Mouse (Mus musculus): ENCODE data around the gene Gmppa.
A peak's percentile ranks its signal among the peaks of the same experiment; 100 is the strongest.

Gmppa gene

DNA sequence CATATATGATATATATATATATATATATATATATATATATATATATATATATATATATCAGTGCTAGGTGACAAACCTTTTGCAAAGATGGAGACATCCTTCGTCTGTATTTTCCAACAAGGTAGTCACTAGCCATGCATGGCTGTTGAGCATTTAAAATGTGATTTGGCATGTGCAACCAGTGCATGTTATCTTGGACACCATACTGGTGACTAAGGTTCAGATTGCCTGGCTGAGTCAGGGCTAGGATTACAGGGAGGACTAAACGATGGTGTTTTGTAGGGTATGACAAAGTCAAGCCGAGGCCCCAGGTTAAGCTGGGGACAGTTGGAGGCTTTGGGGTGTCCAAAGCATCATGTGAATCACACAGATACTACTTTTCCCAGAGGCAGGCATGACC, 19.7 kb downstream of the Gmppa start:
- no peak for DNase-seq (ENCODE audit: low spot score in 2 of 2)

DNA sequence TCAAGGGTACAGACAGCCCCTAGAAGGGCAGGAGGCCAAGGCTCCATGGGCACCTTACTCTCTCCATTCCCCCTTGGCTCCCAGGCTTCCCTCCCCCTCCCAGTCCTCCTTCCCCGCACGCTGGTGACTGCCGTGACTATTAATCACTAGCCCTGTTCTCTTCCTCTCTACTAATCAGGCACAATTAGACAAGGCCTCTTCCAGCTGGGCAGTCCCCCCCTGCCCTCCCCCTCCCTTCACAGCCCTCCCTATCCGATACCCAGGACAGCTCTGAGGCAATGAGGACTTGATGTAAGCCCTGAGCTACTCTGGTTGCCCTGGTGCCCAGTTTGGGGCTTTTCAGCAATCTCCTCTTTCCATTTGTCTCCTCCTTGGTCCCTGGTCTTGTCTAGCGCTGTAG, 20.2 kb downstream of the Gmppa start:
- no peak for DNase-seq (ENCODE audit: low spot score in 2 of 2)

DNA sequence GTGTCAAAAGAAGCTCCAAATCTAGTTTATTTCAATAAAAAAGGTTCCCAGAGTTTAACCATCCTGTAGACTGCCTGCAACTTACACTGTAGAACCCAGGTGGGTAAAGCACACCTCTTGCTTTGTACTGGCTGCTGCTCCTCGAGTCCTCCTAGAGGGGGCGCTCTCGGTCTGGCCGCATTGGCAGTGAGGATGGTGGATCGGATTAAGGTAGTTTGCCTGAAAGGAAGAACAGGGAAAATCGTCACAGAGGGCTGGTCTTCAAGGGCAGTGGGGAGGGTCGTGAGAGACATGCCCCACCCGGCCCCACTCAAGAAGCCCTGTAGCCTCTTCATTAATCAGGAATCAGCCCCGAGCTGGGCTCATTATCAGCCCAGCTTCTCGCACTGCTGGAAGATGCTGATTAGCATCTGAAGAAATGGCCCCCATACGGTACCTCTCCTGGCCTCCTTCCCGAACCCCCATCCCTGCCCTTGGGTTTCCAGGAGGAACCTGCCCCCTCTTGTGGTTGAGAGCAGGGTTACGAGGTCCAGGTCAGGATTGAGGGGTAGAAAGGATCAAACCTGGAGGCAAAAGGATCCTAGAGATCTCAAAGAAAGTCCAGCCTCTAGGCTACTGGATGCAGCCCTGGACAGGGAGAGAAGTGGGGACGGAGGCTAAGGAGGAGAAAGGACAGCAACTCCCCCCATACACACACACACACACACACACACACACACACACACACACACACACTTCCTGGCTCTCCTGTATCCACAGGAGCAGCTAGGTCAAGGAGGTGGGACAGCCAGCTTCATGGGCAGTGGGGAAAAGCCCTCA, 21.2 kb downstream of the Gmppa start:
- no peak for DNase-seq (ENCODE audit: low spot score in 2 of 2)

DNA sequence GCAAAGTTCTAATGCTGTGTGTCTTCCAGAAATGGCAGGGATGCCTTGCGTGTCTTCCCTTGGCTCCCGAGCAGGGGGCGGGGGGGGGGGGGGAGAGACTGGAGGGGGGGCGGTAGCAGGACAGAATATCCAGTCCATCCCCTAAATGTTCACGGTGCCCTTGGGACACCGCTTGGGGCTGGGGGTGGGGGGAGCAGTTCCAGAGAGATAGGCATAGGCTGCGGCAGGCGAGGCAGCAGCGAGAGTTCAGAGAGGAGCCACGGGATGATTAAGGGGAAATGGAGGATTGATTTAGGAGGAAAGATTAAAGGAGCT, 21.9 kb downstream of the Gmppa start:
- no peak for DNase-seq (ENCODE audit: low spot score in 2 of 2)

DNA sequence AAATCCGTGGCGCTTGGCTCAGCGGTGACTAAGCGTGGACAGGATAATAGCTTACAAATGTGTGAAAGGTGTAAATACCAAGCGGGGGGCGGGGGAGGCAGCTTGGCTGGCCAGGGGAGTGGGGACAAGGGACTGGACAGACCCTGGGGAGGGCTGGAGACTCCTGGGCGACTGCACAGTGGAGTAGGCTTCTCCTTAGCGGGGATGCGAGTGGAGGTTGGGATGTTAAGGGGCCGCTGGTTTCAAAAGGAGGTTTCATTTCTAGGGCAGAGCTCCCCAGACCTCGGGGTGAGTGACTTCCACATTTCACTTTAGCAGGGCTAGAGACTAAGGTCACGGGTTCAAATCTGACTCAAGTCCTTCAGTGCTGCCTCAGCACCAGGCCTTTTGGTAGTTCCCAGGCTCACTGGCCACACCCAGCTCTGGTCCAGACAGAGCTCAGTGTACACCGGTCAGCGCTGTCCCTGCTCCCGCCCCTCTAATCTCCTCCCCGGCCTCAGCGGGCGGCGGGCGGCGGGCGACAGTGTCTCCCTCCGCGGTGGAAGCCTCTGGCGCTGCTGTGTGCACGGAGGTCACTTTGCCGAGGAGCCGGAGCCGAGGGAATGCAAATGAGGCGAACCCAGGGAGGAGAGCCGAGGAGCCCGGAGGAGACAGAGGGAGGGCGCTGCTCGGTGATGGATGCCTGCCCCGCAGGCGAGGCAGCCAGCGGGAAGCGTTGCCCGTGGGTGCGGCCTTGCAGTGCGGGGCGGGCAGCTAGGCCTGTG, 22.5 kb downstream of the Gmppa start:
- peak; percentile 65 to 71 for DNase-seq (ENCODE audit: low spot score in 2 of 2)

DNA sequence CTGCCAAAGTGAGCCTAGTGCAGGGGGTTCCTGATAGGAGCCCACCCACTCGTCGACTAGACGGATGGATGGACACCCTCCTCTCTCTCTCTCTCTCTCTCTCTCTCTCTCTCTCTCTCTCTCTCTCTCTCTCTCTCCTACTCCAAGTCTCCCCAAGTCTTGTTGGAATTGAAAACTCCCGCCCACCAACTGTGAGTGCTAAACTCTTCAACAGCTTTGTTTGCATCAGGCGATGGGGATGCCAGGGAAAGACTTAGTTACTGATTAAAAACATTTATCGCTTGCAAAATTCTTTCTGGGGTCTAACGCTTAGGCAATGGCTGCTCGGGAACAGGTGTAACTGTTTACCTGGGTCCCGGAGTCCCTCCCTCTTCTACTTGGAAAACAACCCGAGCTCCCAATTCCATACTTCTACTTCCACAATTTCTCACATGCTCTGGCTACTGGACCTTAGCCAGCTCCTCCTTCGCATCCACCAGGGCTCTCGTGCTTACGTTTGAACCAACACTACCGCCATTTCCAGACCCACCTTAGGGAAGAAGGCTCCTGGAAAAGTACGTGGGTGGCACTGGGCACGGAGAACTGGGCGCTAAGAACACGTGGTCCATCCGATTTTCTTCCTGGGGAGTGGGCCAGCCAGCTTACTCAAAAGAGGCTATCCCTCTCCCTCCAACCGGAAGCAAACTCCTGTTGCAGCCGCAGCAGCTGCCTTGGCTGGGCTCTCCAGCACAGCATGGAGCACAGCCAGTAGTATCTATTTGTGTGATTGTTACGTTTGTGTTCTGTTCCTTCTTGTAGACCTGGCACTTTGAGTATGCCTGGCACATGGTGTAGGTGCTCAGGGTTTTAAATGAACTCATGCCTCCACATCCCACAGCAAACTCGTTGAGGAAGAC, 23.3 kb downstream of the Gmppa start:
- peak; percentile 70 to 77 for DNase-seq (ENCODE audit: low spot score in 2 of 2)

DNA sequence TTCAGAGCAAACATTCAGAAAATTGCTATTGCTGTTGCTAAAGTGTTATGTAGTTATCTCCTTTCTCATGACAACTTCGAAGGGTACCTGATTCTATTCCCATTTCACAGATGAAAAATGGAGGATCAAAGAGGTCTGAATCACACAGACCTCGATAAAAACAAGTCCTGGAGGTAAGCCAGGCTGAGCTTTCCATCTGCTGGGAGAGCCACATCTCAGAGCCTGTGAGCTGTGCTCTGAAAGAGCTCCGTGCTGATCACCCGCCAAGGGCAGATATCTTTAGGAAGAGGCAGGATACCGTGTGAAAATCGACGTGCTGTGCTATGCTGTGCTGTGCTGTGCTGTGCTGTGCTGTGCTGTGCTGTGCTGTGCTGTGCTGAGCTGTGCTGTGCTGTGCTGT, 24.6 kb downstream of the Gmppa start:
- DNase-seq (ENCODE audit: low spot score in 2 of 2) = no peak

DNA sequence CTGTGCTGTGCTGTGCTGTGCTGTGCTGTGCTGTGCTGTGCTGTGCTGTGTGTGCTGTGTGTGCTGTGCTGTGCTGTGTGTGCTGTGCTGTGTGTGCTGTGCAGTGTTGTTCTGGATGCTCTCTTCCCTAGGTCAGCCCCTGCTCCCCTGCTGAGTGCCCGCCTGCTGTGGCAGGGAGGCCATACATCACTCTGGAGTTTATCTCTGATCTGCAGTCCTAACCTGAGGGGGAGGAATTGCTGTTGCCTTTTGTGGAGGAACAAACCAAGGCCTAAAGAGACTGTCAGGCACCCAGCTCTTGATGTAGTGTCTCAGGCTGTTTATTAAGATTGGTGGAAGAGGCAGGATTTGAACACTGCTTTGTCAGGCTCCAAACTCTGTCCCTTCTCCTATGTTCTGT, 26.9 kb downstream of the Gmppa start:
- no peak for DNase-seq (ENCODE audit: low spot score in 2 of 2)

DNA sequence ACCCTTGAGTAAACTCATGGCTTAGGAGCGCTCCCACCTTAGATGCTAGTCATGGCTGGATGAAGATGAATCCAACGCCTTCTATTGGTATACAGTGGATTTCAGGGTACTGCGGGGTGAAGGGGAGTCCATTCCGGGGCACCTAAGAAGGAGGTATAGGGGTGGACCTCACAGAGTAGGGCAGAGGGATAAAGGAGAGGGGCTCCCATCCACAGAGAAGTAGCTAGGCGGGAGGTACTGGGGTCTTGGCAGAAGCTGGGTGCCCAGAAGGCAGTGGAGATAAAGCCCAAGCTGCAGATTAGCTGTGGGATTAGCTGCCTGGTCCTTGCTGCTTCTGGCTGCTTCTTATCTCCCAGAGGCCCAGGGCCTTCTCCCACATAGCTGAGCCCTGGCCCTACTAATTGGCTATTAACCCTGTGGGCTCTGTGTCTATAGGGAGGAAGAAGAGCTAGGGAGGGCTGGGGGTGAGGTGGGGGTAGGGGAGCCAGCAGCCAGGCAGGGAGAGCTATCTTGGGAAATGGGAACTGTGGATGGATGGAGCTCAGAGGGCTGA, 28.0 kb downstream of the Gmppa start:
- no peak for DNase-seq (ENCODE audit: low spot score in 2 of 2)

DNA sequence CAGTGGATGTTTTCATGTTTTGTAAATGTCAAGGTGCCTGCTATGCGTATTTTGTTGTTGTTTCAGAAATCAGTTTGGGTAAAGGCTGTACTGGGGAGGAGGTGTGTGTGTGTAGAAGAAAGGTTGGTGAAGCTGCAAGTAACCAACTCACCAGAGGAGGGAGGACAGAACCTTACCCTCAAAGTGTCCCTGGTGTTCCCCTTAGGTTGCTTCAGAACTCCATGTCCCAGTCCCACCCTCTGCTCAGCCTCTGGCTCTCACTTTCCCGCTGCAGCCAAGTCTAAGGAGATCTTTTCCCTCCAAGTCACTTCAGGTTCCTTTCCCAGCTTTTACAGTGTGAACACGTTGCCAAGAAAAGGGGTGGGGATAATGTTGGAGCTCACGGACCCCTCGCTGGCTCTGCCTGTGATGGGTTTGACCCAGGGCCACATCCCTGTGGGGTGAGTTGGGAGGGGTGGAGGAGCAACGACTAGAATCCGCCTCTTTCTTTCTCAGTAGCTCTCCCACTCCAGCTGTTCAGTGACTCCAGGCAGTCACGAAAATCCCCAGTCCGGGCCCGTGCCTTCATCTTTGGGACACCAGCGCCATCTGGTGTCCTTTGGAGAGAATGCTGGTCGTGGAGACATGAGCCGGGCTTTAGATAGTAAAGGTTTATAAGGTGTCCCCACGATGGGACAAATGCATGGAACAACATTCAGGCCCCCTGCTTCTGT, 31.6 kb downstream of the Gmppa start:
- peak; percentile 89 to 90 for DNase-seq (ENCODE audit: low spot score in 2 of 2)

DNA sequence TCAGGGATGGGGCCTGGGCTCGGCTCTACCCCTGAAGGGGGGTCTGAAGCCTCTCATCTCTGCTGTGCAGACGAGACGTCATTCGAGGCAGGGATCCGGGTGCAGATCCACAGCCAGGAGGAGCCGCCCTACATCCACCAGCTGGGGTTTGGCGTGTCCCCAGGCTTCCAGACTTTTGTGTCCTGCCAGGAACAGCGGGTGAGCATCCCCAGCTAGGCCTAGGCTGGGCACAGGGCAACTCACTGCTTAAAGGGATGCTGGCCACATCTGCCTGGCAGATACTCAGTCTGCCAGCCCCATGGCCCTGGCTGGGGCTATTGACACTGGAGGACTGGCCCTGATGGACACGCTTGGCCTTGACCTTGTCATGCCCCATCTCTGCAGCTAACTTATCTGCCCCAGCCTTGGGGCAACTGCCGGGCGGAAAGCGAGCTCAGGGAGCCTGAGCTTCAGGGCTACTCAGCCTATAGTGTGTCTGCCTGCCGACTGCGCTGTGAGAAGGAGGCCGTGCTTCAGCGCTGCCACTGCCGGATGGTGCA, 33.6 kb downstream of the Gmppa start:
- DNase-seq (ENCODE audit: low spot score in 2 of 2) = no peak

DNA sequence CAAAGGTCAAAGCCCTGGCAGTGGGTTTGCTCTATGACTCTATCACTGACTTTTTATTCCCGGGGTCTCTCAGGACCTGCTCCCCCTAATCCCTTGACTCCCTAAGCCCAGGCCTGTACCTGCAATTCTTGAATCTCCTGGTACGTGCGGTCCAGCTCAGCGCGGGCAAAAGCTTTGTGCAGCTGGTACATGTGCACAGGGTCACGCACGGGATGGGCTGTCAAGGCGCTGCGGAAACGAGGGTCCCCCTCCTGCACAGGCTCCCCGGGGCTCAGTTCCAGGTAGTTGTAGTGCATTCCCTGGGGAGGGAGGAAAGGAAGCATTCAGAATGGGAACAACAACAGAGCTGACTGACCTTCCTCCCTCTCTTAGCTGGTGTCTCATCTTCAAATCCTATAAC, 40.7 kb downstream of the Gmppa start:
- no peak for DNase-seq (ENCODE audit: low spot score in 2 of 2)

DNA sequence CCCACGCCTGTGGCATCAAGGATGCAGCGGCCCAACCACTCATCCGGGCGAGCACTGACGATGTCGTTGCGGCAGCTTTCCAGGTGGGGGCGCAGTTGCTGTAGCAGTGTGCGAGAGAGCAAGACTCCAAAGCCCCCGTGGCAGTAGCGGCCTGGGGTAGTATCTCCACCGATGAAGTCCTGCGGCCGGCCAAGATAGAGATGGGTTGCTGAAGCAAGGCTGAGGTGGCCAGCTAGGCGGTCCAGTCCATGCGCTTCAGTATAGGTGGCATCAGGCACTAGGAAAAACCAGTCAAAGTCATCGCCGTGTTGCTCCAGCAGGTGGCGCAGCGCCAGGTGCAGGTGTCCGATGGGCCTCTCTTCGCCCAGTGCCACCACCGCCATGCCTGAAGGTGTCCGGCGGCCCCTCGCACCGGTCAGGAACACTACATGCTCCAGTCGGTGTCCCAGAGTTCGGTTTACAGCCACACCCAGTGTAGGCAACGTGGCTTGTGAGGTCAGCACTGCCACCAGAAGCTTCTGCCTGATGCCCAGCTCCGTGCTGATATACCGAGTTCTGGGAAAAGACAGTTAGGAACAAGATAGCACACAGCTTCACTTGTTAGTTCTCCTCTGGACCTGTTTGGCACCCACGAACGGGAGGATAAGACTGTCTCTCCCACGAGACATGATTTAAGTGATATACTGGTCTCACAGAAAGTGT, 41.7 kb downstream of the Gmppa start:
- DNase-seq (ENCODE audit: low spot score in 2 of 2) = peak; percentile 87 to 91

DNA sequence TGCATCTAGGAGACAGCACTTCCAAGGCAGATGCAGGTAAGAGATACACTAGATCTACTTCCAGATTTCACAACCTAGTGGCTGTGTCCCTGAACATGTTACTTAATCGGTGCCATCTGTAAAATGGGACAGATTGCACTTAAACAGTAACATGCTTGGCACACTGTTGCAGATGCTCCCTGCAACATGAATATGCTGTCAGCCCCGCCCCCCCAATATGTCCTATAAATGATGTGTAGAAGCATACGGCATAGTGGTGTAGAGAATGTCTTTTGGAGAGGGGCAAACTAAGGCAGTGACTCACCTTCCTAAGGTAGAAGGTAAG, 42.2 kb downstream of the Gmppa start:
- peak in 1 of 2 experiments; percentile 39 for DNase-seq (ENCODE audit: low spot score in 2 of 2)

DNA sequence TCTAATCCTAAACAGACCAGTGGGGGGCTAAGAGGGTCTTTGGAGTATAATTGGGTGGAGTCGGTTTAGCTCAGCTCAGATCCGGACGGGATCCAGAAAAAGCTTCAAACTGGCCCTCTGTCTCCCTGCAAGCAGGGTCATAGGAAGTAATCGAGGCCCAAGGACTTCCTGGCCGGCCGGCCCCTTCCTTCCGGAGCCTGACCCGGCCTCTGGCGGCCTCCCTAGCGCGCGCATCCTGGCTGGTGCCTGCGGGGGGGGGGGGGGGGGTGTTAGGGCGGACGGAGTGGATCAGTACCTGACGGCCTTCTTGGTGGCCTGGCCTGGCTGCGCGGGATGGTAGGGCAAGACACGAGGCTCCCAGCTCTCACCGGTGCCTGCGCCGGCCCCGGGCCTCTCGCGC, 42.8 kb downstream of the Gmppa start:
- DNase-seq (ENCODE audit: low spot score in 2 of 2) = no peak

DNA sequence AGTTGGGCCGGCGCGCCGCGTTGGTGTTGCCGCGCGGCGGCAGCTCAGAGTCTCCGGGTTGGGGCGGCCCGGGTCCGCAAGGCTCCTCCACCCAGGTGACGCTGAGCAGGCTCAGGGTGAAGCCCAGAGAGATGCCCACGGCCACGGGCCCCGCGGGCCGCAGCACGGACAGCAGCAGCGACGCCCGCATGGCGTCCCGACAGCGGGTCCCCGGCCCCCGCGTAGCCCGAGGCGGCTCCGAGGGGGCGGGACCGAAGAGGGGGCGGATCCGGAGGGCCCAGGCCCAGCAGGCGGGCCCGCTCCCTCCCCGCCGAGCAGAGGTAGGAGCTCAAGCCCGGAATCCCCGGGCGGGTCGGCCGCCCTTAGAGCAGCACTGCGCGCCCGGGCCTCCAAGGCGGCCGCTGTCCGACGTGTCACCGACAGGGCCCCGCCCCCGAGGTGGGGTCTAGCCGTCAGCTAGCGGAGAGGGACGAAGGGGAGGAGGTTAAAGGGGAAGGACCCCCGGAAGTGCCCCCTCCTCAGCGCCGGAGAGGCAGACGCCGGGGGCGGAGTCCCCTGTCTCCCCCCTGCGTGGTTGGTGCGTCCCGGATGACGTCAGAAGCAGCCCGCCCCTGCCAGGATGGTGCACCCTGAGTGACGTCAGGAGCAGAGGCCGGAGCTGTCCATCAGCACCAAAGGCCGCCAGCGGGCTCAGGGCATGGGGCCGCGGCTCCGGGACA, 43.3 kb downstream of the Gmppa start, which contains the start of the genes Chpf and Tmem198:
Chpf (minus strand) TSS at position 392 of the 719 bp plus-strand sequence.
Tmem198 (plus strand) TSS at position 617 of the 719 bp plus-strand sequence.
- DNase-seq (ENCODE audit: low spot score in 2 of 2) = peak; percentile 97 to 98

DNA sequence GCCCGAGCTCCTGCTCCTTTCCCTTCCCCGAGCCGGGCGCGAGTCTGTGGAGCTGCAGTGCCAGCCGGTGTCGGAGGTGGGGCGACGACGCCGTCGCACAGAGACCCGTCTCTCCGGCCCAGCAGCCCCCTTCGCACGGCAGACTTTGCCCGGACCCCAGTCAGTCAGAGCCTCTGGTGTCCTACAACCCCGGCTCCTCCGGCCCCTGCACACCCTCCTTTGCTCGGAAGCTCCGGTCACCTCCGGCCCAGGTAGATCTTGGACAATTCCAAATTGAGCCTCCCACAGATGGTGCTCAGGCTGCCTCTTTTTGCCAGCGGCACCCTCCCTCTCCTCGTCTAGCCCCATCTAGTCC, 43.9 kb downstream of the Gmppa start:
- no peak for DNase-seq (ENCODE audit: low spot score in 2 of 2)

DNA sequence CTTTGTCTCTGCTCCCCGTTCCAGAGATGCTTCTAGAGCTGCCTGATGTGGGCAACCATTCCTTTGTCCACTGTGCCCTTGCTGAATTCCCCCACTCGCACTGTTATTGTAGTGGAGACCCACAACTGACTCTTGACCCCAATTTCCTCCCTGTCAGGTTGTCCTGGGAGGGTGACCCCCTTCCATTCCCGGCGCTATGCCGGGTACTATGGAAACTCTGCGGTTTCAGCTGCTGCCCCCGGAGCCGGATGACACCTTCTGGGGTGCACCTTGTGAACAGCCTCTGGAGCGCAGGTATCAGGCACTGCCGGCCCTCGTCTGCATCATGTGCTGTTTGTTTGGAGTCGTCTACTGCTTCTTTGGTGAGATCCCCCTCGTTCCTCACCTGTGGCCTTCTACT, 44.3 kb downstream of the Gmppa start:
- no peak for DNase-seq (ENCODE audit: low spot score in 2 of 2)

DNA sequence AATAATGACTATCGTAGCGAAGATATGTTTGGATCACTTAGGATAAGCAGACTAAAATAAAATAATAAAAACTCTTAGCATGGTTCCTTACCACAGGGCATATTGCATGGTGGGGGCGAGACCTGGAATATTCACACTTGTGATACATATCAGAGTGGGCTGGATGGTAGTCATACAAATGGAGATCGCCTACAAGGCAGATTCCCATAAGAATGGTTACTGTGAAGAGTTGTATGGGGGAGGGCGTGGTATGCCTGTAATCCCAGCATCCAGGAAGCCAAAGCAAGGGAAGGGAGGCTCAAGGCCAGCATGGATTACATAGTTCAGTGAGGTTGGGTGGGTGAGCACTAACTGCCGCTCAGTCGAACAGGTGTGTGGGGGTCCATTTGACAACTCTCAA, 45.0 kb downstream of the Gmppa start:
- peak; percentile 55 to 56 for DNase-seq (ENCODE audit: low spot score in 2 of 2)

DNA sequence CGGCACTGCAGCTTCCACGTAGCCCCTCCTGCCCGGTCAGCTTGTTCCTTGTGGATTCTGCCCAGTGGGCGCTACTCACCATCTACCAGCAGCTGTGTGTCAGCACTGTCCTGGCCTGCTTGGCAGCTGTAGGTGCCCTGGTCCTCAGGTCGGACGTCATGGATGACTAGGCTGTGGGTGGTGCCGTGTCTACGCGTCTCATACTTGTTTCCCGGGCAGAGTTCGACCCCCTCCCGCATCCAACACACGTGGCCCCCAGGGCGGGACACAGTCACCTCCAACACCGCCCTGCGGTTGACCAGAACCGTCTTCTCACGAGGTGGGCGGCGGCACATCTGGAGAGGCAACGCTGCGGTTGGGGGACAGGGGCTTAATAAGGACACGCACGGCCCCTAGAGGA, 50.8 kb downstream of the Gmppa start:
- DNase-seq (ENCODE audit: low spot score in 2 of 2) = no peak

Data from right cerebral cortex, adult 2 months (tissue).